Mouse (Mus musculus) megakaryocyte, embryonic 14.5 days (primary cell): Measurements from ENCODE around the gene Baiap2l1.

Source experiments
- FLI1 ChIP-seq: IDR thresholded peaks from 2 replicates; pipeline ENCODE4 v1.6.1; 2012; ENCODE audit warnings: low read length, inconsistent platforms, mixed read lengths
- GATA1 ChIP-seq: IDR thresholded peaks from 3 replicates; pipeline ENCODE4 v1.6.1; 2012; ENCODE audit warnings: mixed read lengths, low read length, inconsistent platforms, borderline replicate concordance

DNA sequence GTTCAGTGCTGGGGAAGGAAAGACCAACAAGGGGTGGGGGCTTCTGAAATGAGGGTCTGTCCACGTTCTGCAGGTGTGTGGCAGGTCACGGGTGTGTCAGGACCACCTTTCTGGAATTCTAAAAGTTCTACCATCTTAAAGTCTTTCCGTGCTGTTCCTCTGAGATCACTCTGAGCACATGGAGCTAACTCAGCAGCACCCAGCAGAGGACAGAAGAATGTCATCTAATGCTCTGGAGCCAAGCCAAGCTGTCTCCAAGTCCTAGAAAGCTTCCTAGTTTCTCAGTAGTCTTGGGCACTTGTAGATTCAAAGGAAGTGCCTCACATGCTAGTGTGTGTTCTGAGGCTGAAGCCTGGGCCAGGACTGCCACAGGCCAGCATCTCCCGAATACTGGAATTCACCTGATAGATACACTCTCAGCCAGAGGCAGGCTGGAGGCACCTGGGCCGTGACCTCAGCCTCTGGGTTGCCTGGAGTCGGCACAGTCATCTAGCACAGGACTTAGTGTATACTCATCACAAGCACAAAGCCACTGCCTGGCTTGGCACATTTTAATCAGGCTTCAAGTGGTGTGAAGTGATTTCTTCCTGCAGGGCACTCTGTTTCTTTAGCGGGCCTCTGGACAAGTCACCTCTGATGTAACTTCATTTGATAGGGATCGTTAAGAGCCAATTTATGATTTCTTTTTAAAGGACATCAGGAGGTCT is 90.2 kb downstream of the Baiap2l1 start:
- TF ChIP-seq GATA1 (no peak), FLI1 (no peak)
